Mouse (Mus musculus): Measurements from ENCODE around the gene Agl. TPM values are rescaled to one million over a fixed set of nuclear protein-coding genes. Genes with fewer than 3 reads are reported as not detected.

Agl gene
- total RNA-seq, 2 experiments from 2014 or later, result 26.1 to 27.2 TPM

DNA sequence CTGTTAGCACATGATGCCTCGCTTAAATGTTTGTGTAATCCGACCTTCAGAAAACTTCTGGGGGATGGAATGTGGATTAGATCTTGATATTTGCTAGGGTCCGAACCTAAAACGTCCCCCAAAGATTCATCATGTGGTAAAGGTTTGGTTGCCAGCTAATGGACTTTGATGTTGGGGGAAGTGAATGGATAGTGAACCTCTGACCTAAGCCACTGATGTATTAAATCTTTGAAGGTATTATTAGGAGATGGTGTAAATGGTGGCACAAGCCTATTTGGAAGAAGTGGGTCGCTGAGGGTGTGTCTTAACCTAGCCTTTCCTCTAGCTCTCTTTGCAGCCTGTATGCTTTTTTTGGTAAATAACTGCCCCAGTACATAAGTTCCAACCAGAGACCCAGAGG is 94.9 kb downstream of the Agl start:
- no peak for DNase-seq (ENCODE audit: low spot score in 2 of 2)
- Histone ChIP-seq H3K27ac (peak overlapping the region; percentile 94), H3K4me3 (peak overlapping the region; percentile 92)
- TF ChIP-seq CTCF (conservative IDR thresholded peaks at IDR 0.05), result no peak

DNA sequence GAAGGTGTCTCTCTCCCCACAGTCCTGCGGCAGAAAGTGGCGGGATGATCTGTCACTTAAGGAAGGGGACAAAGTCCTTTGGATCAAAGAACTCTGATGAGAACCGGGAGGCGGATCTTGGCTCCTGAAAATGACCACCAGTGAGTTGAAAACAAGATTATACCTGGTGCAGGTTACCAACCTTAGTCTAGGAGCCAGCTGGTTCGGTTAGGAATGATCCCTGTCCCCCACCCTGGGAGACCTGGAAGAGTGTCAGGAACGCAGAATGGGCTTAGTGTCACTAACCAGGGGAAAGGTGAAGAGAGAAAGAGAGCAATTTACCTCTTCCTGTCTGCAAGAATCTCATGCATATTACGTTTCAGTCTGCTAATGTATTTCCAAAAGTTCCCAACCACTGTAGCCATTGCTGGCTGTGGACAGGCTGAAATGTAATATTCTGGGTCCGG is 95.5 kb downstream of the Agl start, which contains the start of gene Slc35a3:
Slc35a3 (minus strand) TSS at position 396 of the 446 bp plus-strand sequence.
- H3K4me3 ChIP-seq, result peak within 1 kb of the TSS; percentile 92
- TF ChIP-seq CTCF (conservative IDR thresholded peaks at IDR 0.05), result no peak
- DNase-seq (ENCODE audit: low spot score in 2 of 2), result no peak
- peak within 1 kb of the TSS; percentile 94 for H3K27ac ChIP-seq

DNA sequence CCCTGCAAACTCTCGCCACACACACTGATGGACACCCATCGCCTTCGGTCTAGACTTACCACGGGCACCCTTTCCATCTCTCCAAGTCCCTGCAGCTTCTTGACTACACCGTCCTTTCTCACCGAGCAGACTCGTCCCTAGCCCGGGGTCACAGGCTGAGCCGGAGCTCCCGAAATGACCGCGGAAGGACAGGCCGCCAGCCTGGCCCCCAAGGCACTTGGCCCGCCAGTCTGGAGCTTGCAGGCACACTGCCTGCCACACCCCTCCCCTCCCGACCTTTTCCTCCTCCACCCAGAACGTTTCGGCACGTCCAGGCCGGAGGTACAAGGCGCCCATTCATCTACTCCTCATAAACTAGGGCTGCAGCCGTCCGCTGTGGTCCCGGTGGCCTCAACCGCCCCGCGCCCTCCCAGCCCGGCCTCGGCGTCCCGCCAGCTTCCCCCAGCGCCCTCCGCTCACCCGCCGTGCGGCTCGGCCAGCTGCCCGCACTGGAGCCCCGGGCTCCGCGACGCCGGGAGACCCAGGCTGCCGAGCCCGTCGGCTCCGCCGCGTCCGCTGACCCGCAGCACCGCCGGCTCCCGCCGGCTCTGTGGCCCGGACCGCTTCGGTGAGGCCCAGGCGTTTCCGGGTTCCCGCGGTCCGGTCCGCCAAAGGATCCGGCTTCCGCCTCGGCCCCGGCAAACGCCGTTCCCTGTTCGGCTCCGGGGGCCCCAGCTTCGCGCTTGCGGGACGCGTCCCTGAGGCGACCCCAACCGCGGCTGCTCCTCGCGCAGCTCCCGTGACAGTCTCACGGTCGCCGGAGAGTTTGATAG is 96.1 kb downstream of the Agl start:
- Histone ChIP-seq H3K27ac (peak overlapping the region; percentile 94), H3K4me3 (peak overlapping the region; percentile 92)
- peak; percentile 74 to 87 for DNase-seq (ENCODE audit: low spot score in 2 of 2)
- no peak for TF ChIP-seq CTCF (conservative IDR thresholded peaks at IDR 0.05)

DNA sequence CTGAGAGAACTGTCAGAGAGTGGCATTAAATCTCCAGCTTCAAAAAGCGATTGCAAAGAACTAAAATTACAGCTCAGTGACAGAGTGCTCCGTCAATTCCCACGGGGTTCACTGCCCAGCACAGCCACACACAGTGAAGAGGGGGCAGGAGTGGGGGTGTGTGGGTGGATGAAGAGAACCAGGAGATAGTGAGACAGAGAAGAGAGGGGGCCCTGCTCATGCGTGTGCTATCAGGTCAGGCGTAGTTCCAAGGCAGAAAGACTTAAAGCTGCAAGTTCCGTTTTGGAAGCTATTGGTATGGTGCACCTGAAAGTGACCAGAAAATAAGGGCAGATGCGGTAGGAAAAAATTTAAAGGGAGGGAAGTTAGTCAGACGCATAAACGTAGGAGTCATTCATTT is 97.0 kb downstream of the Agl start:
- no peak for DNase-seq (ENCODE audit: low spot score in 2 of 2)
- Histone ChIP-seq H3K4me3 (peak overlapping the region; percentile 92; the same call in 1 of the 2 replicates), H3K27ac (no peak overlapping the region)
- TF ChIP-seq CTCF (conservative IDR thresholded peaks at IDR 0.05), result no peak

DNA sequence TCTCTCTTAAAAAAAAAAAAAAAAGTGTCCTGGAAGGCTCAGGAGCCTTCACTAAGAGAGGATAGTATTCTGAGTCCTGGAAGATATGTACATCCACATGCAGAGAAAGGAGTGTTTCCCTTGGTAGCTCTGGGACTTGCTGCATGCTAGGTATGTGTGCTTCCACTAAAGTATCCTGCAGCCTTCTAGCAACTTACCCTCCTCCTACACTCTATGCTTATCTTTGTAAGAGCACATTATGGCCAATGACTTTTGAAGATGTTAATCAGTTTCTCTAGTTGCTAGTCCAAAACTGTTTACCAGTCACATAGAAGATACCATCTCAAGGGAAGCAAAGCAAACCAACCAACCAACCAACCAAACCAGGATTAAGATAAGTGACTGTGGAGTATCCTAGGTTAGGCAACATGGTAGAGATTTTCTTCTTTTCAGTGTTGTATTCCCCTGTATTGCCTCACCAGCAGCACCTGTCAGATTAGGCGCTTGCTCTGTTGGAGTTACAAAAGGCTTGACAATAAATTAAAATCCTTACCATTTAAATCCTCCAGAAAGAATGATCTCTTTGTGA is 102.2 kb downstream of the Agl start:
- H3K4me3 ChIP-seq, result no peak overlapping the region
- H3K27ac ChIP-seq, result no peak overlapping the region
- TF ChIP-seq CTCF (conservative IDR thresholded peaks at IDR 0.05), result no peak
- DNase-seq (ENCODE audit: low spot score in 2 of 2), result no peak

DNA sequence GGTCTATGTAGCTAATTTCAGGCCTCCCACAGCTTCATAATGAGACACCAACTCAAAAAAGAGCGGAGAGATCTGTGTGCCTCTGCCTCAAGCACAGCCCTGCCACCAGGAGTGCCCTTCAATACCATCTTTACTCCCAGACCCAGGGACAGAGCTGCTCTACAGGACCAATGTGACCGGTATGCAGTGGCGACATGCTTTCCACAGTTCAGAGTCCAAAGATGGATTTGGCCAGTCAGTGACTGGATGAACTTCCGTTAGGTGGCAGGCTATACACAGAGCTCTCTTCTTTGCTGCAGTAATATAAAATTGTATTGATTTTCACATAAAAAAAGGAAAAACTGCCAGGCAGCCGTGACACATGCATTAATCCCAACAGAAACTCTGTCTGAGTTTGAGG is 104.1 kb downstream of the Agl start:
- no peak for TF ChIP-seq CTCF (conservative IDR thresholded peaks at IDR 0.05)
- Histone ChIP-seq H3K27ac (no peak overlapping the region), H3K4me3 (no peak overlapping the region)
- DNase-seq (ENCODE audit: low spot score in 2 of 2), result no peak

DNA sequence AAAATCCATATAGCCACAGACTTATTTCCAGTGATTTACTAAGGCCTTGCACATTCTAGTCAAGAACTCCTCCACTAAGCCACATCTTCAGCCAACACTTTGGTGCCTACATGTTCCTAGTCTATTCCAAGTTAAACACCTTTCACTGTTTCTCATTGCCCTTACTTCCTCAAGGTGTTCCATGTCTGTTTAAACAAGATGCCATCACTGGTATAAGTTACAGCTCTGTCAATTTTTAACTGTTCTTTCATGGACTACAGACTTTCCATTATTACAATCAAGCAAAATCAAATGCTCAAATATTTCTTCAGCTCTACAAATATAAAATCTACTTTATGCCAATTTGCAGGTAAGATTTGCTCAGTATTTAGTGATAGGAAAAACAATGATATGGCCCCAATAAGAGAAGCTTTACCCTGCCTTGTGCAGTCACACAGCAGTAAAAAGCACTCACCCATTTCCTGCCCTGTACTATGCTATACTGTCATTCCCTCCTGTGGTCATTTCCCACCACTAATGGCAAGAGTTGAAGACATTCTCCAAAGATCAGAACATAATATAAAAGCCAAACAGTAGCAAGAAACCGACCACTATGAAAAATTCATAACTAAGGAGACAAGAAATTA is 105.2 kb downstream of the Agl start:
- Histone ChIP-seq H3K4me3 (no peak overlapping the region), H3K27ac (no peak overlapping the region)
- no peak for TF ChIP-seq CTCF (conservative IDR thresholded peaks at IDR 0.05)
- no peak for DNase-seq (ENCODE audit: low spot score in 2 of 2)

DNA sequence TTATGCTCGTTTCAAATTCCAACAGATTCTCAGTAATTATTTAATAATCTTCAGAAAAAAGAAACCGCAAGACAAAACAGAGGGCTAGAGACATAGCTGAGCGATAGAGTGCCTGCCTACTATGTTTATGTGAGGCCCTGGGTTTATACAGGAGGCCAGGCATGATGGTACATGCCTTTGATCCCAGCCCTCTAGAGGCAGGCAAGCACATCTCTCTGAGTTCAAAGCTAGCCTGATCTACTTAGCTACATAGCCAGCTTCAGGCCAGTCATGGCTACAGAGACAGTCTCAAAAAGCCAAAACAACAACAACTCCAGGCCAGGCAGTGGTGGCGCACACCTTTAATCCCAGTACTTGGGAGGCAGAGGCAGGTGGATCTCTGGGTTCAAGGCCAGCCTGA is 106.4 kb downstream of the Agl start:
- no peak for TF ChIP-seq CTCF (conservative IDR thresholded peaks at IDR 0.05)
- H3K27ac ChIP-seq, result no peak overlapping the region
- no peak for DNase-seq (ENCODE audit: low spot score in 2 of 2)
- no peak overlapping the region for H3K4me3 ChIP-seq

DNA sequence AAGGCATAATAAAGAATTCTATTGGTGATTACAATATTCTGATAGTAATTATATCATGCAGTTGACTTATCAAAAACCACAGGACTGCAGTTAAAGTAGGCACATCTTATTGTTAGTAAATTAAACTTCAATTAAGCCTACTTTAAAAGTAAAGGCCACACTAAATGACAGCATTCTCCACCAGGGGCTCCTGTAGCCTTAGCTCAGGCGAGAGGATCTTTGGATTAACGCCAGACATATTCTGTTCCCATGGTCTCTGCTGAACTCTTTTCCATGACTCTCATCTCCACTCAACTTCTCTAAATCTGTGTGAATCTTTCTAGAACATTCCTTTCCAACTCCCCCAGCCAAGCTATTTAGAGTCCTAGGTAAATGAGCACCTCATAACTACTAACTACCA is 109.2 kb downstream of the Agl start:
- peak; percentile 46 for TF ChIP-seq CTCF (conservative IDR thresholded peaks at IDR 0.05)
- no peak for DNase-seq (ENCODE audit: low spot score in 2 of 2)

DNA sequence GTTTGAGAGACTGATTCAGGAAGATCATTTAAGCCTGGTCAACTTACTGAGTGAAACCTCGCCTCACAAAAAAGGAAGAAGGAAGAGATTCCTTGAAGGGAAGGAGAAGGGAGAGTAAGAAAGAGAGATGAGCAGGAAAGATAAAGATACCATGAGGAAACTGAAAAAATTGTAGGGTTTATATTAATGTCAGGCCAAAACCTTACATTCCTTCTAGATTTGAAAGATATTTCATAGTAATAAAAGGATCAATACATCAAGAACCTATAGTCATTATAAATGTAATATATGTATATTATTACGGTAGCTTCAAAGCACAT is 112.3 kb downstream of the Agl start:
- Histone ChIP-seq H3K4me3 (no peak overlapping the region), H3K27ac (no peak overlapping the region)
- DNase-seq (ENCODE audit: low spot score in 2 of 2), result no peak
- no peak for TF ChIP-seq CTCF (conservative IDR thresholded peaks at IDR 0.05)

More for the DNA sequence above, 109.2 kb downstream of the Agl start:
- H3K4me3 ChIP-seq, result no peak overlapping the region
- H3K27ac ChIP-seq, result no peak overlapping the region

DNA sequence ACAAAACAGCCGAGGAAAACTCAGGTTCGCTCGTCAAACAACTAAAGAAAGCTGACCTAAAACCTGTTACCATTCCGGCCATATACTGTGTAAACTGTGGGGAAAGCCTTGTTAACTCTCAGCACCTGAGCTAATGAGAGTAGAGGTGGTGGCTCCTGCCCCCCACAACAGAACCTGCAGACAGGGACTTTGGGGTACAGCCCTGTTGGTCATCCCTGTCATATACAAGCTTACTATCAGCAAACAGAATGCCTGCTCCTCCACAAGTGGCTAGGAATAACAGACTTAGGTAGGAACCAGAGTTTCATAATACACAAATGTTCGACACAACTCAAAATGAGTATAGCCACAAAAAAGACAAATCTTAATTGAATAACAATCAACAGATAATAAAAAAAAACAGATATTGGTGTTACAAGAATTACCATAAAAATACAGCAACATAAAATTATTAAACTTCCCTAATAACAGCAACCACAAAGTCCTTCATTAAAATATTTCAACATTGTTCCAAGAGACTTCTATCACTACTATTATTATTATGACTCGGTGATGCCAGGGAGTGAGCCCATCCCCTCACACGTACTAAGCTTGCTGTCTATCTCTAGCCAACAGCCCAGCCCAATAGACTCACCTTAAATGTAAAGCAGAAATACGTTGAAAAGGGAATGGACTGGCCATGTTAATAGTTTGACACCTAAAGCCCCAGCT is 112.9 kb downstream of the Agl start:
- no peak overlapping the region for H3K4me3 ChIP-seq
- TF ChIP-seq CTCF (conservative IDR thresholded peaks at IDR 0.05), result no peak
- no peak overlapping the region for H3K27ac ChIP-seq
- DNase-seq (ENCODE audit: low spot score in 2 of 2), result no peak

DNA sequence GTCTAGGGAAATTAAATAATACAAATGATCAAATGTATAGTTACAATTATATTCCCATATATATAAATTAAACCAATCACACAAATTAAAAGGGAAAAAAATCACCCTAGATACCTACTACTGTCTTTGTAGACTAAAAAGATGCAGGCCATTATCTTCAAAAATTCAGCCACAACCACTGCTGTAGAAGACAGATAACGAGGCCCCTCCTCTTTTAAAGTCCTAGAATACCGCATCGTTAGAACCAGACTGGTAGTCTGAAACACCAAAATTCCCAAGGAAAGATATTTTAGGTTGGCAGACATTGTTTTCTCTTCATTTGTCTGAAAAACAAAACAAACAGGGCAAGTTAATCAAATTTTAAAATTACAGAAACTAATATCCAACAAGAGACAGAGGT is 113.7 kb downstream of the Agl start:
- Histone ChIP-seq H3K4me3 (no peak overlapping the region), H3K27ac (no peak overlapping the region)
- no peak for DNase-seq (ENCODE audit: low spot score in 2 of 2)
- TF ChIP-seq CTCF (conservative IDR thresholded peaks at IDR 0.05), result no peak

Other genes with a start within 250 kb of the Agl start
- under 1 TPM in 1 of 2 experiments, not detected in 1; 0.12 TPM for gene Lrrc39, start 245.2 kb downstream of the Agl start, total RNA-seq (2021)
- 1 to 10 TPM; 7.4 to 9.4 TPM for gene Sass6, start 213.2 kb downstream of the Agl start, total RNA-seq (2021)
- gene Trmt13, start 193.6 kb downstream of the Agl start, total RNA-seq (2021), result 10 to 100 TPM; 17.9 to 24.4 TPM
- 10 to 100 TPM; 54.4 to 57.7 TPM for gene Mfsd14a, start 145.5 kb downstream of the Agl start, total RNA-seq (2021)
- gene Gm43191, start 126.9 kb downstream of the Agl start, total RNA-seq (2021), result not detected
- gene Slc35a3, start 95.3 kb downstream of the Agl start, total RNA-seq (2021), result 10 to 100 TPM; 15.8 to 18.3 TPM
- 1 to 10 TPM; 1.3 to 1.5 TPM for gene Frrs1, start 51.3 kb upstream of the Agl start, total RNA-seq (2021)
- not detected for gene 4930455H04Rik, start 160.1 kb upstream of the Agl start, total RNA-seq (2021)
- gene Palmd, start 160.8 kb upstream of the Agl start, total RNA-seq (2021), result 10 to 100 TPM; 30.2 TPM